ENCODE assay signal across 8 mouse cellular contexts in genomic region chr19:46329951-46330350, GRCm38 (mm10). TPM values are rescaled to one million over a fixed set of nuclear protein-coding genes. Genes with fewer than 3 reads are reported as not detected.
DNase-seq lines count a peak whose midpoint lies in the region; ATAC-seq lines count a peak whose summit lies in the region.

No protein-coding gene starts in this region.

- peak overlapping the region; percentile 82 for H3K4me3 ChIP-seq in hindbrain, embryonic 10.5 days

- no peak overlapping the region; the same call in 1 of the 2 replicates for H3K27ac ChIP-seq in hindbrain, embryonic 10.5 days

- DNase-seq in T-cell, adult 2 months (ENCODE audit: low spot score), result peak; percentile 37
- peak; percentile 88 for DNase-seq in cerebellum, adult 9-11 months
- DNase-seq in hindbrain, embryonic 10.5 days (ENCODE audit: low spot score), result peak; percentile 84
- DNase-seq in layer of hippocampus, postnatal 25 days (ENCODE audit: extremely low spot score in 1 of 2, low spot score in 1 of 2), result peak; percentile 72 to 75
- peak; percentile 86 to 87 for DNase-seq in right cerebral cortex, postnatal 10 days (ENCODE audit: low spot score in 2 of 2)

- WGBS in hindbrain, embryonic 10.5 days, result 6% methylated on average over 16 of the region's 16 CpGs

- H3K9me3 ChIP-seq in hindbrain, embryonic 10.5 days, result no peaks in the 10 kb centered on the region

- H3K27me3 ChIP-seq in hindbrain, embryonic 10.5 days (ENCODE audit: insufficient read depth, poor library complexity, severe bottlenecking), result peaks cover 44% of the 10 kb centered on the region

- peaks cover 25% of the 10 kb centered on the region for H3K36me3 ChIP-seq in hindbrain, embryonic 10.5 days

- peak; percentile 35 for ATAC-seq in frontal cortex, adult (ENCODE audit: low TSS enrichment)
- ATAC-seq in megakaryocyte, adult 5-6 weeks (ENCODE audit: poor library complexity, severe bottlenecking), result peak; percentile 83
- no peak for ATAC-seq in inflammation-experienced regulatory T-cells, adult 6 months

- peaks cover 78% of the 10 kb centered on the region for H3K4me1 ChIP-seq in hindbrain, embryonic 10.5 days (replicated peaks)

RNA-seq across cellular contexts. Expression of gene Fbxl15, which starts 2.0 kb away (rescaled TPM):
- polyA plus RNA-seq in hindbrain, embryonic 10.5 days (2016; fragmentation: Nextera tagmentation; extraction: Ambion mirVana), result 23.2 and 28.2 TPM in 2 replicates
- total RNA-seq in layer of hippocampus, postnatal 25 days (2021), result 10 to 100 TPM; 29.0 to 32.8 TPM
- 1.9 and 2.1 TPM in 2 replicates for total RNA-seq in megakaryocyte, adult 5-6 weeks (2015)
- total RNA-seq in megakaryocyte, adult 5-6 weeks (2017), result 1.3 and 1.8 TPM in 2 replicates
- 1 to 10 TPM; 3.9 to 6.4 (median 4.5) TPM for polyA plus RNA-seq in inflammation-experienced regulatory T-cells, adult 6 months (2017; shearing (Covaris generic))

RNA-seq across cellular contexts. Expression of gene Psd, which starts 3.0 kb away (rescaled TPM):
- 4.5 and 9.7 TPM in 2 replicates for polyA plus RNA-seq in hindbrain, embryonic 10.5 days (2016; fragmentation: Nextera tagmentation; extraction: Ambion mirVana)
- 100 to 1,000 TPM; 765 to 790 TPM for total RNA-seq in layer of hippocampus, postnatal 25 days (2021)
- 0.11 and 0.36 TPM in 2 replicates for total RNA-seq in megakaryocyte, adult 5-6 weeks (2015)
- not detected in 2 replicates for total RNA-seq in megakaryocyte, adult 5-6 weeks (2017)
- polyA plus RNA-seq in inflammation-experienced regulatory T-cells, adult 6 months (2017; shearing (Covaris generic)), result 1 to 10 TPM; 3.1 to 4.1 (median 4.0) TPM

RNA-seq across cellular contexts. Expression of gene Cuedc2, which starts 8.6 kb away (rescaled TPM):
- polyA plus RNA-seq in hindbrain, embryonic 10.5 days (2016; fragmentation: Nextera tagmentation; extraction: Ambion mirVana), result 260 and 279 TPM in 2 replicates
- total RNA-seq in layer of hippocampus, postnatal 25 days (2021), result 100 to 1,000 TPM; 164 to 189 TPM
- 31.3 and 33.1 TPM in 2 replicates for total RNA-seq in megakaryocyte, adult 5-6 weeks (2015)
- 108 and 114 TPM in 2 replicates for total RNA-seq in megakaryocyte, adult 5-6 weeks (2017)
- 10 to 100 TPM; 34.9 to 54.1 (median 46.6) TPM for polyA plus RNA-seq in inflammation-experienced regulatory T-cells, adult 6 months (2017; shearing (Covaris generic))

RNA-seq across cellular contexts. Expression of gene Mfsd13a, which starts 11.0 kb away (rescaled TPM):
- polyA plus RNA-seq in hindbrain, embryonic 10.5 days (2016; fragmentation: Nextera tagmentation; extraction: Ambion mirVana), result 10.0 and 11.9 TPM in 2 replicates
- total RNA-seq in layer of hippocampus, postnatal 25 days (2021), result 10 to 100 TPM; 29.9 to 31.4 TPM
- total RNA-seq in megakaryocyte, adult 5-6 weeks (2015), result 17.2 and 18.1 TPM in 2 replicates
- 8.1 and 11.7 TPM in 2 replicates for total RNA-seq in megakaryocyte, adult 5-6 weeks (2017)
- 1 to 10 TPM; 4.3 to 8.1 (median 5.9) TPM for polyA plus RNA-seq in inflammation-experienced regulatory T-cells, adult 6 months (2017; shearing (Covaris generic))

RNA-seq across cellular contexts. Expression of gene 2310034G01Rik, which starts 20.2 kb away (rescaled TPM):
- polyA plus RNA-seq in hindbrain, embryonic 10.5 days (2016; fragmentation: Nextera tagmentation; extraction: Ambion mirVana), result 1.1 and 1.4 TPM in 2 replicates
- under 1 TPM; 0.76 to 0.89 TPM for total RNA-seq in layer of hippocampus, postnatal 25 days (2021)
- total RNA-seq in megakaryocyte, adult 5-6 weeks (2015), result 0.18 TPM in 1 of 2 replicates, not detected in the other
- 0.48 and 0.53 TPM in 2 replicates for total RNA-seq in megakaryocyte, adult 5-6 weeks (2017)
- polyA plus RNA-seq in inflammation-experienced regulatory T-cells, adult 6 months (2017; shearing (Covaris generic)), result under 1 TPM in 2 of 3 experiments, not detected in 1; 0.24 to 0.44 TPM

Comparison
In these comparisons a context has a peak if more than half of its experiments do, and no peak if none do; other contexts are left out.
1. DNase-seq: peak in every context shown above with its lines; median percentile 88 in cerebellum, adult 9-11 months; 86 in right cerebral cortex, postnatal 10 days; 84 in hindbrain, embryonic 10.5 days; 74 in layer of hippocampus, postnatal 25 days; 37 in T-cell, adult 2 months.
2. RNA of gene Fbxl15, which starts 2.0 kb away (total RNA-seq): 29.0 to 32.8 TPM in layer of hippocampus, postnatal 25 days; 1.3 to 2.1 TPM in megakaryocyte, adult 5-6 weeks; every median in the first group is over 4 times any median in the second.
3. RNA of gene Psd, which starts 3.0 kb away (total RNA-seq): 765 to 790 TPM in layer of hippocampus, postnatal 25 days; 0.11 to 0.36 TPM in megakaryocyte, adult 5-6 weeks; every median in the first group is over 100 times any median in the second.